Mouse (Mus musculus) left cerebral cortex, postnatal 10 days (tissue): ENCODE measurements around the gene Tmem182. TPM values are rescaled to one million over a fixed set of nuclear protein-coding genes. Genes with fewer than 3 reads are reported as not detected.

Source experiments
- DNase-seq, 2 experiments: peaks; one replicate each; pipeline ENCODE4 v3.0.0; 2021 to 2022; ENCODE audit warnings: low spot score in 2 of 2, mixed read lengths in 1 of 2; ENCODE audit errors: extremely low spot score in 1 of 2
- intact Hi-C: fragments of 180-260 bp; cut with DNase I; formaldehyde crosslinking; loops from one replicate; pipeline ENCODE4 v1.15.1; 2025
- total RNA-seq, 2 experiments: library from RNA; stranded (reverse); gene quantifications; 2 replicates each; pipeline ENCODE4 v1.2.3; 2021

Tmem182 gene
- total RNA-seq, 2 experiments from 2014 or later = 0.16 to 0.24 TPM

DNA sequence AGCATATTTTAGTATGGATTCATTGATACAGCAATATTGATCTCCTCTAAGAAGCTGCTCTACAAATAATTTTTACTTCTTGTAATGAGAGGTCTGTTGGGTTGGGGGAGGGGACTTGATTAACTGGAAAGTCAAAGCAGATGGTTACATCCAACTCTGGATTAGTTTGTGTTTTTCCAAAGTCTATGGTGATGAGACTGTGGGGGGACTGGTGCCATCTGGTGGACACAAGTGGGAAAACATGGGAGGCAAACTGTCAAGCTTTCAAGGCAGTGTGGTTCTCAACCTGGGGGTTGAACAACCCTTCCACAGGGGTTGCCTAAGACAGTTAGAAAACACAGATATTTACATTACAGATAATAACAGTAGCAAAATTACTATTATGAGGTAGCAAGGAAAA, 39.2 kb downstream of the Tmem182 start:
- DNase-seq = peak; percentile 39 to 47
- intact Hi-C loops = loop anchor here (2.0 to 5.0 kb wide), 2 partner anchors 42 to 267 kb away; no protein-coding TSS in a partner anchor

DNA sequence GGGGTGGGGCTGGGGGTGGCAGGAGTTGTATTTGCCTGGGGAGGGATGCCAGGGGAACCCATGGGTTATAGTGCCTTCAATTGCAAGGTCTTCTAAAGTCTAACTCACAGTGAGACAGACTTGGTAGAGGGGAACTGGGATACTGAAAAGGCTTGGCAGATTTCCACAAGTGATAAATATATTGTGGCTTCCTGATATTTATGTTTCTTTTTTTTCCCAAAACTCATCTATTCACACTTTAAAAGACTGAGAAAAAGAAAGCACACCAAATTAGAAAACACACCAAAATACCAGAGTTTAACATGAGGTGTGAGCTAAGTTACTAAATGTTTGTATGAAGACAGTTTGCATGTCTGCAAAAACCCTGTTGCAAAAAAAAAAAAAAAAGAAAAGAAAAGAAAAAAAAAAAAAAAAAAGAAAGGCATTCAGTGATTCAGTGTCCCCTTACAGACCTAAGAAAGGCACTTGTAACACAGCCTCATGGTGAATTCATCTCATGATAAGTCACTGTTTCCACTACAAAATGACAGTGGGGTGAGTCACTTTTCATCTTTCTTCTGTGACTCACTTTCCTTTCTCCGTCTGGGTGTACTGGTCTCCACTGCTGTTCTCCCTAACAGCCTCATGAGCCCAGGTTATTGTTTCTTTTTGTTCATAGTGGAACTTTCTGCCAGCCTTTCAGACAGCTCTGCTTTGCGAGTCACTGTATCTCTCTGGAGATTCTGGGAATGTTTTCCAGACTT, 42.0 kb downstream of the Tmem182 start:
- DNase-seq = no peak
- intact Hi-C loops = no loop called here

DNA sequence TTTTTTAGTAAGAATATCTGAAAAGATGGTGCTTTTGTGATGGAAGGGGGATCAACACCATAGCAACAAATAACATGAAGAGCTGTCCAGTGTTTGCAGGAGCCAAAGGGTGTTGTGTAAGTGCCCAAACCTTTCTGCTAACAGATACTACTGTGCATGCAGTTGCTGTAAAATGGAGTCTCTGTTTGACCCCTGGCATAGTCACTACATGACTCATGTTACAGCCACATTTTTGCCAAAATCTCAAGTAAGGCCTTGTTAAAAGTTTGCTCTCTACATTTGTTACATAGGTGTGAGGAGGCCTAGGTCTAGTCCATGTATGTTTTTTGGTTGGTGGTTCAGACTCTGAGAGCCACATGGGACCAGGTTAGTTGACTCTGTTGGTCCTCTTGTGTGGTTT, 45.9 kb downstream of the Tmem182 start:
- DNase-seq = no peak
- intact Hi-C loops = no loop called here

DNA sequence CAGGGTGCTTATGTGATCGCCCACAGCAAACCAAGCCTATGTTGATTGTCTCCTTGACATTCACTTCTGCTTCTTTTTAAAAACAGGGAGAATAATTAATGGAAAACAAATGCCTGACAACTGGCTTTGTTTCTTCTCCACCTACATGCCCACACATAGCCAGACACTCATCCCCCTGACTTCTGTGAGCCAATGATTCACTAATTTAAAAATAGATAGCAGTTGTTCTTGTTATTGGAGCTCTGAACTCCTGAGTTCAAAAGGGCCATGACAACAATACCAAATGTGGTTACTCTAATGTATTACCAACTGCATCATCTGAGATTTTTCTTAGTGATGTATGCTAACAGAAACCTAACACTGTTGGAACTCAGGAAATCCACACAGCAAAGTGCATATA, 49.9 kb downstream of the Tmem182 start:
- no peak for DNase-seq
- intact Hi-C loops = no loop called here

DNA sequence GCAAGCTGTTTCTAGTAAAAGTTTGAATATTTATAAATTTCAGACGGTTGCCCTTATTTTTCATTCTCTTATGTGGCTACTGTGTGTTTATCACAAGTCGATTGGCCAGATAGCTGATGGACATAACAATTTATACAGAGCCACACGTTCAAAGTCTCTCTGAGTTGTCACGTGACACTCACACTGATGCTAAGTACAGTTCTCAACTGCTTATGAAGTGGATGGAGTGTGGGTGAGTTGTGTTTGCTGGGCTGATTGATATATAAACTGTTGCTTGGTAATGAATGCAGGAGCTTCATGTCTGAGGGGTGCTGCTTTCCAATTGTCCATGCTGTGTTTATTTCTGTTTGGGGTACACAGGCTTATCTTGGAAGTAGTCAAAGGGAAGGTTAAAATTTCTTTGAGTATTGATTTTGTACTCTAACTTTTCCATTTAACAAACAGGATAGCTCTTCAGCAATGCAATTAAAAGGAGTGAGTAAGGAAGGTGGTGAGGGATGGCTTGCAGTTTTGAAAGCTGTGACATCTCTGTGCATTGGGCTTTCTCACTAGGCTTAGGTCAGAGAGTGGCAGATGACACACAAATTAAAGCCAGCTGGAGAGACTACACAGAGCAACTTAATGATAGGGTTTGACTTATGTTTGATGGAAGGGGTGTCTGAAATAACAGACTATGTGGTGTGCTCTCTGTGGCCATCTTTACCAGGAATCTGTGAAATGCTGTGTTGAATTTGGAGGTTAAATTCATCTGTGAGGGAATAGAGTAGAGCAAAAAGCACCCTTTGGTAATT, 51.6 kb downstream of the Tmem182 start:
- no peak for DNase-seq
- intact Hi-C loops = no loop called here

DNA sequence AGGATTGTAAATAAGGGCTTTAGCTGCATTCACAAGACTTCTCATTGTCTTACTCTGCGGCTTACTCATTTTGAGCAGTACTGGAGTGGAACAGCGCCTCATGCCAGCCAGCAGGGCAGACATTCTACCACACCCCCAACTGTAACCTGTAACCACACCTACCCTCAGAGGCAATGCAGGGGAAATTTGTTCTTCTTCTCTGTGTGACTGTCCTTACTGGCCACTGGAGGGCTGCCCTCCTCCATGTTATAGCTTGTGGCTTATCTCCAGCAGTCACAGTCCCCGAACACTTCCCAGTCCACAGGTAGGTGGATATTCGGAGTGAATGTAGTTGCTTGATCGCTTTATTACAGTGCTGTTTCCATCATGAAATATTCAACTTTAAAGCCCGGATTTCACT, 59.6 kb downstream of the Tmem182 start:
- intact Hi-C loops = no loop called here
- no peak for DNase-seq

DNA sequence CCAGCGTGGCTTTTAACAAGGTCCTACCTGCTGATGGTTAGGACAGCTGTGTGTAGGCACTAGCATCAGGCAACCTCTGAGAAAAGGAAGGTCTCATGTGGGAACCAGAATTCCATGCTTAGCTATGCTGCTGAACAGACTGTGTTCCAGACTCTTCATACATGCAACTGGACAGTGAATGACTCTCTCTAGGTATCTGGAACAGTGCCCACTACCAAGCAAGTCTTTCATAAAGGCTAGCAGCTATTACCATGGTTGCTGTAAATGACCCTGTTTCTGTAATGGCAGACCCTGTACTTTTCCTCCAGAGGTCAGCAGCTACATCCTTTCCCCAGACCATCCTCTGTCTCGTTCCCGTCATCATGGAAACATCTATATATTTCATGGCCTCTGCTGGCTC, 61.7 kb downstream of the Tmem182 start:
- intact Hi-C loops = no loop called here
- no peak for DNase-seq

DNA sequence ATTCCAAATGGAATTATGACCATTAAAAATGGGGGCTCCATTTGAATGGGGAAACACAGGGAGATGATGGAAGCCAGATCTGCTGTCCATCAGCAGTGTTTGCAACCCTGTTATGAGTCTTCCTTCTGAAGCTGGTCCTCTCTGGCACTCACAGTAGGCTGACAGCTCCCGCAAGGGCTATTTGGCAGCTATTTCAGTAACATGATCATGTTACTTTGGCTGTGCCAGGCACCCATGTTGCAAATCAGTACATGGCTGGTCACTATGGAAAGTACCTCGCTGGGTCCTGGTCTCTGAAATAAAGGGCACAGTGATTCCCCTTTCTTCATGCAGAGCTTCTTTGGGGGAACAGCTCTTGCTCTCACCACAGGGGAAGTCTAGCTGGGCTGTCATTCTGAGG, 62.2 kb downstream of the Tmem182 start:
- intact Hi-C loops = no loop called here

DNA sequence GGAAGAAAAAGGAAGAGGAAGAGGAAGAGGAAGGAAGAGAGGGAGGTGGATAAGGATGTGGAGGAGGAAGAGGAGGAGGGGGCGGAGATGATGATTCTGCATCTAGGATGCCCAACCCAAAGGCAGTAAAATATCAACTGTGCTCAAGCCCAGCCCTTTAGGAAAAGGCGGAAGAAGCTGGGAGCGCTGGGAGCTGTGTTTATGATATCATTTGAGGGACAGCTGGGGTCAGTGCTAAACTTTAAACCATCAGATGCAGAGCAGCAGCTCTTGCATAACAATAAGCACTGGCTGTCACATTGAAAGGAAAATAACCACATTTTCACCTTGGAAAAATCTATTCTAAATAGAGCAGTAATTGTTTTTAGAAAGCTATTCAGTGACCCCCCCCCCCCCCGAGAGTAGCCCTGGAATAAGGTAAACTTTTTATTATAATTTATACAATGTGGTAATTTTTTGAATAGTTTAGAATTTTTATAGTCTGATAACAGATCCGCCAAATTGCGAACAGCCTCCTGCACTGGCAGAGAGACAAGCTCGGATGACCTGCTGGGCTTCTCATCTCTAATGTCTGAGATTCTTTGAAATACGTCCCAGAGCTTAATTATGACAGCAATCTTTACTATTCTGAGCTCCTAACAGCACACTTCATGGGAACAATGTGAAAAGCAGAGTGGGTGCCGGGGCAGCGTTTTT, 68.5 kb downstream of the Tmem182 start:
- intact Hi-C loops = loop anchor here (10.0 kb wide), 1 partner anchor 1021 kb away; no protein-coding TSS in a partner anchor
- no peak for DNase-seq

More for the DNA sequence above, 62.2 kb downstream of the Tmem182 start:
- no peak for DNase-seq

DNA sequence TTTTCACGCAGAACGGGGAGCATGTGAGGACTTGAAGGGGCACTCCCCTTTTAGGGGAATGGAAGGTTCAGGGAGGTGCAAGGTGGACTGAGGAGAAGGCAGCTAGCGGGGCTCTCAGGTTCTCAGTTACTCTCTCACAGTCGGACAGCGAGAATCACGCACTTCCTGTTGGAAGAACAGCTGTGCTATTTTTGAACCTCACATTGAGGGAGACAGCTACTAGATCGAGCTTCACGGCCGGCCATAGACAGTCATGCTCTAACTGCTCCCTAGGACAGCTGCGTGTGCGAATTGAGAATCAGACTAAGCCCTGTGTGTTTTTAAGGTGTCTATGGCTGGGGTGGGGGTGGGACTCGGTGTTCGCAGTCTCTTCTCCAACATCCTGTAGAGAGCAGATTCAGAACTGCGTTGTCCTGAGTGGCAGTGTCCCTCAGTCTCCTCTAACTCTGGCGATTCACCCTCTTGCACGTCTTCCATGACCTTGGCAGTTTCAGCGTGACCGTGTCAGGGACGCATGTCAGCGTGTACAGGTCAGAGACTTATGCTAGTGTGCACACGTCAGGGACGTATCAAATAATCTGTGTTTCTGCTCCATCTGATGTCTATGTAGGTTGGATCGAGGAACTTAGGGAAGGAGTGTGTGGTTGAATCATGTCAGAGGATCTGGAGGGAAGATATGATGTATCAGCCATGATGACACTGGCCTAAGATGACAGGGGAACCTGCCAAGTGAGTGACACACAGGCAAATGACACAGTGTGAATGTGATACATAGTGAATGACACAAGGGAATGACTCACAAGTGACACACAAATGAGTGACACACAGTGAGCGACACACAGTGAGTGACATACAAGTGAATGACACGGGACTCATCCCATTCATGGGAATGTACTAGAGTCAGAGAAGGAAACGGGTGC, 69.3 kb downstream of the Tmem182 start:
- intact Hi-C loops = loop anchor here (10.0 kb wide), 1 partner anchor 1020 kb away; no protein-coding TSS in a partner anchor
- no peak for DNase-seq

DNA sequence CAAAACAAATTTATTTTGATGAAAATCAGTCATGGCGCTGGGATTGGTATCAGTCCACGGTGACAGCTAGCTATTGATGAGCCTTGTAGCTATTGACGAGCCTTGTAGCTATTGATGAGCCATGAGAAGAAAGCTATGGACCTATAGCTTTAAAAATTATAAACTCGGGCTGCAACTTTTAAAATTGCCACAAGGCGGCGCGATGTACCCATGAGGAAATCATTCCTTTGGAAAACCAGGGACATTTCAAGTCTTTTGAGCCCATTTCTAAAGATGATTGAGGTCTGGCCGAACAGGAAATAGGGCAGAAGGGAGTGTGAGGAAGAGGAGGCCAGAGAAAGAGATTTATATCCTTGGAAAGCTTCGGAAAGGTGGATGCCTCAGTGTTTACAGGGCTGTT, 73.7 kb downstream of the Tmem182 start:
- intact Hi-C loops = loop anchor here (10.0 kb wide), 1 partner anchor 1016 kb away; no protein-coding TSS in a partner anchor
- peak; percentile 67 to 76 for DNase-seq

DNA sequence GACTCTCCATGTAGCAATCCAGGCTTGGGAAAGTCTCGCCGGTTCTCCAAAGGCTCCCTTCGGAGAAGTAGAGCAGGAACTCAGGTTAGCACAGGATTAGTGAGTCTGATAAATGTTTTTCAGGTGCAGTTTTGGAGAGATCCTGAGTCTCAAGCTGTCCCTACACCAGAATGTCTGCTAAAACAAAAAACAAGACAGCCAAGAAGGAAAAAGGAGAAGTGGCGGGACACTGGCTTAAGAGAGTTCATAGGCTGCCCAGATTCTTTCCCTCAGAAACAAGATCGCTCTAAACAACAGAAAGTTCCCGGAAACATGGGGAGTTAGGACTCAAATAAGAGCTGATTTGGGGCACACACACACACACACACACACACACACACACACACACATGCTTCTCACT, 74.1 kb downstream of the Tmem182 start:
- intact Hi-C loops = loop anchor here (10.0 kb wide), 1 partner anchor 1015 kb away; no protein-coding TSS in a partner anchor
- DNase-seq = no peak

DNA sequence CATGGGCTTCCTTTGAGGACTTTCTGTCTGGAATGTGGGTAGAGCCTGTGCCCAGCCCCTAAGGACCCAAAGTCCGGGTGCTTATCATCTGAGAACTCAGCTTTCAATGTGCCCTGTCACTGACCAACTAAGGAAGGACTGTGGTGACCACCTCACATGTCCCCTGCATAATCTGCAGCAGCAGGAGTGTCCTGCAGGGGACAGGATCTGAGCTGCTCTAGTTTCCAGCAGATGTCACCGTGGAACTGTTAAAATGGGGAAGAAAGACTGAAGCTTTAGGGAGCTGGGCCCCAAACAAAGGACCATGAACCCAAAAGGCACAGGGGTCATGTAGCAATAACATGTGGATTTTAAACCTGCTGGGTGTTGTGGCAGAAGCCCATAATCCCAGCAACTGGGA, 75.1 kb downstream of the Tmem182 start:
- intact Hi-C loops = loop anchor here (10.0 kb wide), 4 partner anchors 114 to 1834 kb away; no protein-coding TSS in a partner anchor
- no peak for DNase-seq

DNA sequence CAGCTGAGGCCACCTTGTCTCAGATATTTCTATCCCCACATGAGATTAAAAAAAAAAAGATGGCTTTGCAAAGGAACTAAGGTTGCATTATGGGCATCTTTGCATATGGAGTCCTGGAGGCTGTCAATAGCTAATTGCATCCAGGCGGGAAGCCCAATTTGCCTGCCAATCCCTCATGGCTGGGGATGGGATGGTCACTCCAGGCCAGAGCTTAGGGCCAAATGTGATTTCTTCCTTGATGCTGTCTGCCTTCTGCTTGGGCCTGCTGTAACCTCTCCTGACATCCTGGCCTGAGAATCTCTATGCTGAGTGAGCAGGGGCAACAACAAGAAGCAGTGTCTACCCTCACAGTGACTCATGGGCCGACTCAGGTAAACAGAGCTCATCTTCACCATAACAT, 78.5 kb downstream of the Tmem182 start:
- intact Hi-C loops = loop anchor here (10.0 kb wide), 4 partner anchors 111 to 1831 kb away; no protein-coding TSS in a partner anchor
- DNase-seq = no peak

DNA sequence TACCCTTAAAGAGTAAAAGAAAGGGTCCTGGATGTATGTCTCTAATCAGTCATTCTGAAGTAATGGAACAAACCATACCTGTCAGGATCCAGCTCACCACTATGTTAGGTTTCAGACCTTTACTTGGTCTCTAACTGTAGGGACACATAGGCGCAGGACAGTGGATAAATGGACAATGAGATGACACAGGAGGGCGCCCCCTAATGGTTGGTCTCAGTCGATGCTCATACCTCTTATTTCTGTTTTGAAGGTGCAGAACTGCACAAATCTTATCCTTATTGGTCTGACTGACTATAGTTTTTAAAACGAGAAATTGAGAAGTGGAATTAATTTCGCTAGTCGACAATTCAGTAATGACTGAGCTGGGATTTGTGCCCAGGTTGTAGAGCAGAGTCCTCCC, 79.5 kb downstream of the Tmem182 start:
- intact Hi-C loops = loop anchor here (5.0 to 10.0 kb wide), 5 partner anchors 110 to 1897 kb away; no protein-coding TSS in a partner anchor
- no peak for DNase-seq

DNA sequence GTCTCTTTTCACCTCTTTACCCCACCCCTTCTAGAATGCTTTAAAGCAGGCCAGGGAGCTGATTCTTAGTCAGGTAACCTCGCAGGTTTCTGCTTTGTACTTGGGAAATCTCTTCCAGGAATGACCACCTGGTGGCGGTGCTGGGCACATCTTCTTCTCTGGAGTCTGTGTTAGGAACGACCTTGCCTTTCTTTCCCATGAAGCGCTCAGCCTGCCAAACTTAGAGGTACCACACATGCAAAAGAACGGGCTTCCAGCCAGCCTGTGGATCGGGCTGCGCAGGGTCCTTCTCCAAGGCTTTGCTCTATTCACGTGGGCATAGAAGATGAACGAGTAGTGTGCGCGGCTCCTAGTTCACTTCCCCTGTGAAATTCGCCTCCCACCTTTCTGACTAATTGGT, 82.3 kb downstream of the Tmem182 start:
- intact Hi-C loops = loop anchor here (5.0 to 10.0 kb wide), 5 partner anchors 107 to 1895 kb away; no protein-coding TSS in a partner anchor
- peak; percentile 69 to 73 for DNase-seq

DNA sequence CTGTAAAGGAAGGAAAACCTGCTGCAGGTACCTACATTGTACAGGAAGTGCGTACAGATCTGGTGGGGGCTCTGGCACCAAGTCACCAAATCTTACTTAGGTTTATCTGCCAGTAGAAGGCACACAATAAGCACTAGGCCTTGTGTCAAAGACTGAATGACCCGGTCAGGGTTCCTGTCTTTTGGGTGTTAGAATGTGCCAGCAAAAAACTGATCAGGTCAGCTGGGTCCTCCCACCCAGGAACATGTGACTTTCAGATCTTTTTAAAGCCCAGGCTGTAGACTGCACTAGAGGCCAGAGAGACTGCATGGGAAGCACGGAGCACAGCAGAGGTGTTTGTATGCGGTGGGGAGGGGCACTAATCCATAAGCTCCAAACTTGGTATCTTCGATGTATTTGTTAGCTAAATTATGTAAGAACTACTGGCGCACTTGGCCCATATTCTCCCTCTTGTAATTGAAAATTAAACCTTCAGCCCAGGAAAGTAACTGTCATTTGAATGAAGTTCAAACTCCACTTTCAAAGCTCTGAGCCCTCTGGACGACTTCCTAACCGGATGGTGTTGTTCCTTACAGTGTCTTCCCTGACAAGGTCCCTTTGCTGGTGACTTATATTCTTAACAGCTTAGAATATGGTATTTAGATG, 83.1 kb downstream of the Tmem182 start:
- intact Hi-C loops = loop anchor here (5.0 to 10.0 kb wide), 5 partner anchors 106 to 1894 kb away; no protein-coding TSS in a partner anchor
- DNase-seq = no peak
